Mouse (Mus musculus) kidney, adult 2 months (tissue): Measurements from ENCODE around the gene A730015C16Rik. TPM values are rescaled to one million over a fixed set of nuclear protein-coding genes. Genes with fewer than 3 reads are reported as not detected.

ENCODE experiments used
- DNase-seq: peaks from one replicate; pipeline ENCODE4 v3.0.0; 2021
- H3K27ac ChIP-seq: fragments of 200-500 bp; 2 replicates; pipeline ENCODE4 v1.5.1; 2012; ENCODE audit warnings: low read depth, low read length, control low read depth, inconsistent platforms; ENCODE audit not compliant: insufficient read depth
- H3K27me3 ChIP-seq: fragments of 200-500 bp; replicated peaks from 2 replicates; pipeline ENCODE4 v1.6.1; 2012; ENCODE audit warnings: mild to moderate bottlenecking, moderate library complexity, low read length, inconsistent platforms; ENCODE audit not compliant: control insufficient read depth, insufficient read depth
- H3K36me3 ChIP-seq: fragments of 200-500 bp; 2 replicates; pipeline ENCODE4 v1.6.1; 2012; ENCODE audit warnings: mild to moderate bottlenecking, moderate library complexity, low read length, inconsistent platforms; ENCODE audit not compliant: control insufficient read depth, insufficient read depth
- H3K4me1 ChIP-seq: fragments of 200-500 bp; 2 replicates; pipeline ENCODE4 v1.6.1; 2011; ENCODE audit warnings: low read length; ENCODE audit not compliant: control insufficient read depth, insufficient read depth
- H3K4me3 ChIP-seq: fragments of 200-500 bp; 2 replicates; pipeline ENCODE4 v1.5.1; 2011; ENCODE audit warnings: mild to moderate bottlenecking, low read depth, low read length, control low read depth; ENCODE audit not compliant: insufficient read depth
- CTCF ChIP-seq: fragments of 200-500 bp; conservative IDR thresholded peaks from 2 replicates; pipeline ENCODE4 v1.5.1; 2011; ENCODE audit warnings: low read depth, mild to moderate bottlenecking, control low read depth, low read length, moderate library complexity, mixed read lengths; ENCODE audit not compliant: insufficient read depth, insufficient read length
- POLR2A ChIP-seq: fragments of 200-500 bp; IDR thresholded peaks from one replicate; pipeline ENCODE4 v1.6.1; 2011; ENCODE audit warnings: low read depth, low read length, control low read depth
- WGBS: fragments of 180-500 bp; shearing (Covaris S2); methylation state at CpG from one replicate; pipeline ENCODE4 v1.1.7; 2018; 5-methylcytosine and 5-hydroxymethylcytosine counted together
- polyA plus RNA-seq: library from polyadenylated mRNA; depleted of rRNA; stranded (reverse); fragments of >200 nt; gene quantifications from 2 replicates; pipeline ENCODE4 v1.2.3, GENCODE M21; 2012; rRNA removed

A730015C16Rik gene
- polyA plus RNA-seq, 1 experiment = not detected

- 49% methylated on average over 2 of the region's 2 CpGs for WGBS
Measured at GRCm38 (mm10) chr4:108798083-108798830, 50.2 kb downstream of the A730015C16Rik start.

More at GRCm38 (mm10) chr4:108798083-108798830, 50.2 kb downstream of the A730015C16Rik start:
- Histone ChIP-seq H3K36me3 (no peaks in the 10 kb centered on the region), H3K4me3 (no peak overlapping the region), H3K27me3 (no peaks in the 10 kb centered on the region), H3K27ac (no peak overlapping the region), H3K4me1 (no peaks in the 10 kb centered on the region)
- DNase-seq = peak; percentile 79
- TF ChIP-seq POLR2A (no peak), CTCF (peak; percentile 76)

Other genes with a start within 250 kb of the A730015C16Rik start
- 26.4 and 29.2 TPM in 2 replicates for gene Cc2d1b, start 228.7 kb downstream of the A730015C16Rik start, polyA plus RNA-seq
- 0.05 and 0.16 TPM in 2 replicates for gene 3110021N24Rik, start 129.0 kb downstream of the A730015C16Rik start, polyA plus RNA-seq
- gene Zfyve9, start 67.8 kb downstream of the A730015C16Rik start, polyA plus RNA-seq = 5.2 and 6.5 TPM in 2 replicates
- gene Btf3l4, start 15.0 kb downstream of the A730015C16Rik start, polyA plus RNA-seq = 12.7 and 16.7 TPM in 2 replicates
- 22.5 and 25.3 TPM in 2 replicates for gene Txndc12, start 14.0 kb downstream of the A730015C16Rik start, polyA plus RNA-seq
- gene Kti12, start 834 bp downstream of the A730015C16Rik start, polyA plus RNA-seq = 27.3 and 28.6 TPM in 2 replicates
- gene Rab3b, start 30.4 kb upstream of the A730015C16Rik start, polyA plus RNA-seq = 20.3 and 22.2 TPM in 2 replicates
- gene Nrd1, start 152.0 kb upstream of the A730015C16Rik start, polyA plus RNA-seq = 38.5 and 50.5 TPM in 2 replicates